8 mouse cellular contexts compared by ENCODE assay signal in the genomic region with DNA sequence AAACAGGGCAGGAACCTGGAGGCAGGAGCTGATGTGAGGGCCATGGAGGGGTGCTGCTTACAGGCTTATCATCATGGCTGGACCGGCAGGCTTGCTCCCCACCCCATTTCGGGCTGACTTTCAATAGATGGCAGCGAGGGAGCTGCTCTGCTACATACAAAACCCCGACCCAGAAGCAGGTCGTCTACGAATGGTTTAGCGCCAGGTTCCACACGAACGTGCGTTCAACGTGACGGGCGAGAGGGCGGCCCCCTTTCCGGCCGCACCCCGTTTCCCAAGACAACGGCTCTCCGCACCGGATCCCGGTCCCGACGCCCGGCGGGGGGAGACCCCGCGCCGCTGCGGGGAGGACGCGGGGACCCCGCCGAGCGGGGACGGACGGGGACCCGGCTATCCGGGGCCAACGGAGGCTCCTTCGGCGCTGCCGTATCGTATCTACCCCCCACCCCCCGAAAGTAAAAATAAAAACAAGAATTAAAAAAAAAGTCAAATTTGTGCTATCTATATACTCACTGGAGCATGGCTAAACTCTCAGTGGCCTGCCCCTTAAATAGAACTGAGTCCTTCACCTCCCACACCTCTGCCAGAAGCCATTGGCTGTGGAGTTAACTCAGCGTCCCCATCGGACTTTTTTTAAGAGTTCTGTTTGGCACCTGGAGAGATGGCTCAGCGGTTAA. TPM values are rescaled to one million over a fixed set of nuclear protein-coding genes. Genes with fewer than 3 reads are reported as not detected.
A peak's percentile ranks its signal among the peaks of the same experiment; 100 is the strongest.
DNase-seq lines count a peak whose midpoint lies in the region; ATAC-seq lines count a peak whose summit lies in the region.

No protein-coding gene starts in this region.

- peak overlapping the region; percentile 57 for H3K4me3 ChIP-seq in lung, embryonic 16.5 days (ENCODE audit: low read length)
- H3K4me3 ChIP-seq in hindbrain, embryonic 12.5 days, result peak overlapping the region; percentile 43
- peak overlapping the region; percentile 57 for H3K4me3 ChIP-seq in midbrain, embryonic 10.5 days

- peak; percentile 73 for ATAC-seq in lung, embryonic 16.5 days (ENCODE audit: low read depth)
- peak; percentile 65; the same call in 1 of the 2 replicates for ATAC-seq in hindbrain, embryonic 12.5 days (ENCODE audit: low FRiP score)

- peak overlapping the region; percentile 88 for H3K4me2 ChIP-seq in lung, embryonic 16.5 days (ENCODE audit: low read depth, low read length)
- H3K4me2 ChIP-seq in hindbrain, embryonic 12.5 days (replicated peaks), result peak overlapping the region; percentile 80

- peak overlapping the region; percentile 60 for H3K9ac ChIP-seq in lung, embryonic 16.5 days (ENCODE audit: low read length)
- H3K9ac ChIP-seq in hindbrain, embryonic 12.5 days, result peak overlapping the region; percentile 60

- H3K4me1 ChIP-seq in lung, embryonic 16.5 days (replicated peaks; ENCODE audit: control insufficient read depth, insufficient read depth, low read length), result no peaks in the 10 kb centered on the region
- H3K4me1 ChIP-seq in hindbrain, embryonic 12.5 days, result 0 out of 2 replicates have a peak, but pooled peaks cover 6% of the 10 kb centered on the region
- H3K4me1 ChIP-seq in midbrain, embryonic 10.5 days, result peaks cover 8% of the 10 kb centered on the region

- no peaks in the 10 kb centered on the region for H3K36me3 ChIP-seq in lung, embryonic 16.5 days (ENCODE audit: control insufficient read depth, insufficient read depth, low read length)
- no peaks in the 10 kb centered on the region for H3K36me3 ChIP-seq in hindbrain, embryonic 12.5 days
- H3K36me3 ChIP-seq in midbrain, embryonic 10.5 days, result no peaks in the 10 kb centered on the region

- H3K27me3 ChIP-seq in lung, embryonic 16.5 days (ENCODE audit: control insufficient read depth, insufficient read depth, low read depth, low read length), result no peaks in the 10 kb centered on the region
- H3K27me3 ChIP-seq in hindbrain, embryonic 12.5 days, result peaks cover 9% of the 10 kb centered on the region
- H3K27me3 ChIP-seq in midbrain, embryonic 10.5 days (ENCODE audit: low read depth, poor library complexity, severe bottlenecking), result peaks cover 26% of the 10 kb centered on the region

- 3% methylated on average over 45 of the region's 47 CpGs for WGBS in lung, embryonic 16.5 days
- WGBS in hindbrain, embryonic 12.5 days, result 4% methylated on average over 47 of the region's 47 CpGs
- 2% methylated on average over 47 of the region's 47 CpGs for WGBS in midbrain, embryonic 10.5 days

- DNase-seq in lung, postnatal 25 days (ENCODE audit: low spot score), result no peak
- peak; percentile 47 for DNase-seq in brain, adult 2 months (ENCODE audit: low read depth, low spot score)
- DNase-seq in midbrain, embryonic 10.5 days (ENCODE audit: low spot score), result peak; percentile 39
- DNase-seq in frontal cortex, postnatal 14 days (ENCODE audit: low spot score in 2 of 2), result no peak
- DNase-seq in layer of hippocampus, postnatal 36 days, result no peak
- DNase-seq in natural killer cell, adult 2 months (ENCODE audit: low spot score in 2 of 2), result no peak

- no peak overlapping the region for H3K27ac ChIP-seq in lung, embryonic 16.5 days (ENCODE audit: low read length)
- no peak overlapping the region for H3K27ac ChIP-seq in hindbrain, embryonic 12.5 days
- H3K27ac ChIP-seq in midbrain, embryonic 10.5 days (replicated peaks), result peak overlapping the region; percentile 71

- H3K9me3 ChIP-seq in lung, embryonic 16.5 days (ENCODE audit: control insufficient read depth, low read length), result no peaks in the 10 kb centered on the region
- no peaks in the 10 kb centered on the region for H3K9me3 ChIP-seq in hindbrain, embryonic 12.5 days (replicated peaks)
- H3K9me3 ChIP-seq in midbrain, embryonic 10.5 days (replicated peaks), result no peaks in the 10 kb centered on the region

RNA-seq across cellular contexts. Expression of a gene that starts 9.5 kb away (rescaled TPM):
- polyA plus RNA-seq in lung, embryonic 16.5 days (2015; fragmentation: Nextera tagmentation; extraction: Ambion mirVana), result 48.6 and 51.5 TPM in 2 replicates
- 37.2 and 39.3 TPM in 2 replicates for polyA plus RNA-seq in hindbrain, embryonic 12.5 days (2016; fragmentation: Nextera tagmentation; extraction: Ambion mirVana)
- 42.6 and 46.5 TPM in 2 replicates for polyA plus RNA-seq in midbrain, embryonic 10.5 days (2016; fragmentation: Nextera tagmentation; extraction: Ambion mirVana)
- total RNA-seq in layer of hippocampus, postnatal 36 days (2021), result 10 to 100 TPM; 20.1 to 24.5 TPM

RNA-seq across cellular contexts. Expression of a gene that starts 32.1 kb away (rescaled TPM):
- 123 and 125 TPM in 2 replicates for polyA plus RNA-seq in lung, embryonic 16.5 days (2015; fragmentation: Nextera tagmentation; extraction: Ambion mirVana)
- 75.1 and 76.4 TPM in 2 replicates for polyA plus RNA-seq in hindbrain, embryonic 12.5 days (2016; fragmentation: Nextera tagmentation; extraction: Ambion mirVana)
- 85.4 and 87.1 TPM in 2 replicates for polyA plus RNA-seq in midbrain, embryonic 10.5 days (2016; fragmentation: Nextera tagmentation; extraction: Ambion mirVana)
- 10 to 100 TPM; 52.4 to 52.7 TPM for total RNA-seq in layer of hippocampus, postnatal 36 days (2021)

RNA-seq across cellular contexts. Expression of a gene that starts 53.4 kb away (rescaled TPM):
- 50.8 and 62.5 TPM in 2 replicates for polyA plus RNA-seq in lung, embryonic 16.5 days (2015; fragmentation: Nextera tagmentation; extraction: Ambion mirVana)
- 52.0 and 59.7 TPM in 2 replicates for polyA plus RNA-seq in hindbrain, embryonic 12.5 days (2016; fragmentation: Nextera tagmentation; extraction: Ambion mirVana)
- polyA plus RNA-seq in midbrain, embryonic 10.5 days (2016; fragmentation: Nextera tagmentation; extraction: Ambion mirVana), result 63.5 and 66.2 TPM in 2 replicates
- 10 to 100 TPM; 68.7 to 70.9 TPM for total RNA-seq in layer of hippocampus, postnatal 36 days (2021)

RNA-seq across cellular contexts. Expression of a gene that starts 55.1 kb away (rescaled TPM):
- polyA plus RNA-seq in lung, embryonic 16.5 days (2015; fragmentation: Nextera tagmentation; extraction: Ambion mirVana), result 65.9 and 70.8 TPM in 2 replicates
- 98.6 and 112 TPM in 2 replicates for polyA plus RNA-seq in hindbrain, embryonic 12.5 days (2016; fragmentation: Nextera tagmentation; extraction: Ambion mirVana)
- polyA plus RNA-seq in midbrain, embryonic 10.5 days (2016; fragmentation: Nextera tagmentation; extraction: Ambion mirVana), result 101 and 109 TPM in 2 replicates
- 10 to 100 TPM; 38.1 to 39.7 TPM for total RNA-seq in layer of hippocampus, postnatal 36 days (2021)

Comparison
In these comparisons a context has a peak if more than half of its experiments do, and no peak if none do; other contexts are left out.
1. DNase-seq: peak in brain, adult 2 months (single experiment) and midbrain, embryonic 10.5 days (single experiment); none in lung, postnatal 25 days (single experiment), frontal cortex, postnatal 14 days (0 of 2), layer of hippocampus, postnatal 36 days (0 of 2) and natural killer cell, adult 2 months (0 of 2).
2. Peak in every context shown above with its lines, with median percentiles within 50 percentile points of each other: H3K4me3 ChIP-seq.